Mouse (Mus musculus) right cerebral cortex, postnatal 14 days (tissue): ENCODE data around the gene Mtg2.

Experiments
- DNase-seq: peaks from one replicate; pipeline ENCODE4 v3.0.0; 2022

Gene Mtg2

GRCm38 (mm10) chr2:180053001-180053400, 17.4 kb upstream of the Mtg2 start:
- no peak for DNase-seq

GRCm38 (mm10) chr2:180063338-180064131, 6.9 kb upstream of the Mtg2 start:
- no peak for DNase-seq

- no peak for DNase-seq
Observed at GRCm38 (mm10) chr2:180069770-180070480, 463 bp upstream of the Mtg2 start.

GRCm38 (mm10) chr2:180071671-180072070, 1.3 kb downstream of the Mtg2 start:
- DNase-seq, result no peak

GRCm38 (mm10) chr2:180072886-180073285, 2.5 kb downstream of the Mtg2 start:
- no peak for DNase-seq

- no peak for DNase-seq
Observed at GRCm38 (mm10) chr2:180077622-180078021, 7.2 kb downstream of the Mtg2 start.

- no peak for DNase-seq
Observed at GRCm38 (mm10) chr2:180080680-180081079, 10.3 kb downstream of the Mtg2 start.

GRCm38 (mm10) chr2:180083063-180083462, 12.7 kb downstream of the Mtg2 start:
- no peak for DNase-seq

GRCm38 (mm10) chr2:180084565-180084964, 14.2 kb downstream of the Mtg2 start:
- no peak for DNase-seq

- DNase-seq, result no peak
Observed at GRCm38 (mm10) chr2:180085926-180086636, 15.7 kb downstream of the Mtg2 start.

GRCm38 (mm10) chr2:180086637-180087027, 16.2 kb downstream of the Mtg2 start:
- DNase-seq, result no peak

- DNase-seq, result no peak
Observed at GRCm38 (mm10) chr2:180087472-180087871, 17.1 kb downstream of the Mtg2 start.

GRCm38 (mm10) chr2:180090285-180090684, 19.9 kb downstream of the Mtg2 start:
- DNase-seq, result no peak

GRCm38 (mm10) chr2:180095711-180096110, 25.3 kb downstream of the Mtg2 start:
- peak; percentile 25 for DNase-seq

GRCm38 (mm10) chr2:180097585-180097984, 27.2 kb downstream of the Mtg2 start:
- DNase-seq, result no peak

GRCm38 (mm10) chr2:180098167-180098566, 27.8 kb downstream of the Mtg2 start:
- DNase-seq, result no peak

- DNase-seq, result peak; percentile 26
Observed at GRCm38 (mm10) chr2:180099529-180099928, 29.1 kb downstream of the Mtg2 start.

- peak; percentile 65 for DNase-seq
Observed at GRCm38 (mm10) chr2:180103151-180103977, 33.0 kb downstream of the Mtg2 start.

- DNase-seq, result peak; percentile 70
Observed at GRCm38 (mm10) chr2:180103978-180104658, 33.7 kb downstream of the Mtg2 start, which contains the start of gene Hrh3. Gene Hrh3, minus strand, starts transcription at chr2:180104488.

GRCm38 (mm10) chr2:180104659-180105377, 34.4 kb downstream of the Mtg2 start:
- peak; percentile 12 for DNase-seq
